Mouse (Mus musculus) thymus, adult 2 months (tissue): ENCODE results near the gene Tpd52l1. TPM values are rescaled to one million over a fixed set of nuclear protein-coding genes. Genes with fewer than 3 reads are reported as not detected.

Experiments used
- DNase-seq: peaks from one replicate; pipeline ENCODE4 v3.0.0; 2021
- H3K27ac ChIP-seq: fragments of 200-500 bp; 2 replicates; pipeline ENCODE4 v1.5.1; 2012; ENCODE audit warnings: low read length, control low read depth; ENCODE audit not compliant: control insufficient read depth, insufficient read depth
- H3K27me3 ChIP-seq: fragments of 200-500 bp; 2 replicates; pipeline ENCODE4 v1.6.1; 2012; ENCODE audit warnings: mild to moderate bottlenecking, low read length, moderate library complexity, mixed read lengths; ENCODE audit not compliant: control insufficient read depth, insufficient read depth
- H3K36me3 ChIP-seq: fragments of 200-500 bp; 2 replicates; pipeline ENCODE4 v1.6.1; 2012; ENCODE audit warnings: mild to moderate bottlenecking, low read length, moderate library complexity; ENCODE audit not compliant: control insufficient read depth, insufficient read depth
- H3K4me1 ChIP-seq: fragments of 200-500 bp; replicated peaks from 2 replicates; pipeline ENCODE4 v1.6.1; 2012; ENCODE audit warnings: low read length; ENCODE audit not compliant: control insufficient read depth, insufficient read depth
- H3K4me3 ChIP-seq: fragments of 200-500 bp; 2 replicates; pipeline ENCODE4 v1.5.1; 2012; ENCODE audit warnings: mild to moderate bottlenecking, low read length, control low read depth, moderate library complexity; ENCODE audit not compliant: control insufficient read depth, insufficient read depth
- CTCF ChIP-seq: fragments of 200-500 bp; IDR thresholded peaks from 2 replicates; pipeline ENCODE4 v1.5.1; 2012; ENCODE audit warnings: mild to moderate bottlenecking, control low read depth, low read length, moderate library complexity, borderline replicate concordance; ENCODE audit not compliant: control insufficient read depth, poor library complexity, insufficient read depth; ENCODE audit errors: extremely low read depth
- POLR2A ChIP-seq: fragments of 200-500 bp; IDR thresholded peaks from 2 replicates; pipeline ENCODE4 v1.6.1; 2012; ENCODE audit warnings: mild to moderate bottlenecking, low read length, control low read depth, moderate library complexity; ENCODE audit not compliant: control insufficient read depth, poor library complexity, insufficient read depth; ENCODE audit errors: extremely low read depth
- WGBS: fragments of 180-500 bp; shearing (Covaris S2); methylation state at CpG from one replicate; pipeline ENCODE4 v1.1.7; 2018; 5-methylcytosine and 5-hydroxymethylcytosine counted together
- polyA plus RNA-seq: library from polyadenylated mRNA; depleted of rRNA; stranded (reverse); fragments of >200 nt; gene quantifications from 2 replicates; pipeline ENCODE4 v1.2.3, GENCODE M21; 2012; rRNA removed

Tpd52l1 gene
- polyA plus RNA-seq = 1.1 TPM in 2 replicates

GRCm38 (mm10) chr10:31445291-31446124 is at the start of gene Tpd52l1:
Gene Tpd52l1, minus strand, starts transcription at chr10:31445958.
- DNase-seq = peak; percentile 41
- H3K27me3 ChIP-seq = no peaks in the 10 kb centered on the region
- WGBS = 2% methylated on average over 59 of the region's 59 CpGs
- no peaks in the 10 kb centered on the region for H3K36me3 ChIP-seq
- TF ChIP-seq CTCF (peak; percentile 70; the same call in 1 of the 2 replicates), POLR2A (no peak)
- 0 out of 2 replicates have a peak, but pooled peaks cover 3% of the 10 kb centered on the region for H3K4me1 ChIP-seq
- peak within 1 kb of the TSS; percentile 22 for H3K4me3 ChIP-seq
- no peak within 1 kb of the TSS for H3K27ac ChIP-seq

- TF ChIP-seq CTCF = no peak
- TF ChIP-seq POLR2A = no peak
- Histone ChIP-seq H3K27ac (no peak overlapping the region), H3K4me3 (no peak overlapping the region), H3K36me3 (no peaks in the 10 kb centered on the region), H3K4me1 (no peaks in the 10 kb centered on the region), H3K27me3 (no peaks in the 10 kb centered on the region)
- WGBS = 91% methylated on average over 1 of the region's 1 CpGs
- DNase-seq = no peak
These were observed 48.5 kb upstream of the Tpd52l1 start for GRCm38 (mm10) chr10:31494296-31494695.

GRCm38 (mm10) chr10:31467043-31467898 is 21.5 kb upstream of the Tpd52l1 start:
- no peaks in the 10 kb centered on the region for H3K27me3 ChIP-seq
- DNase-seq = no peak
- 78% methylated on average over 10 of the region's 10 CpGs for WGBS
- no peaks in the 10 kb centered on the region for H3K36me3 ChIP-seq
- TF ChIP-seq POLR2A (no peak), CTCF (no peak)
- no peak overlapping the region for H3K27ac ChIP-seq
- H3K4me1 ChIP-seq = no peaks in the 10 kb centered on the region
- H3K4me3 ChIP-seq = no peak overlapping the region

GRCm38 (mm10) chr10:31465840-31466541 is 20.2 kb upstream of the Tpd52l1 start:
- H3K4me1 ChIP-seq = no peaks in the 10 kb centered on the region
- H3K27ac ChIP-seq = no peak overlapping the region
- TF ChIP-seq CTCF = no peak
- no peak for TF ChIP-seq POLR2A
- no peak for DNase-seq
- 80% methylated on average over 6 of the region's 6 CpGs for WGBS
- H3K4me3 ChIP-seq = no peak overlapping the region
- no peaks in the 10 kb centered on the region for H3K27me3 ChIP-seq
- H3K36me3 ChIP-seq = no peaks in the 10 kb centered on the region

- DNase-seq = no peak
- Histone ChIP-seq H3K4me3 (no peak overlapping the region), H3K27me3 (no peaks in the 10 kb centered on the region), H3K4me1 (no peaks in the 10 kb centered on the region), H3K27ac (no peak overlapping the region), H3K36me3 (no peaks in the 10 kb centered on the region)
- WGBS = 14% methylated on average over 4 of the region's 4 CpGs
- no peak for TF ChIP-seq CTCF
- no peak for TF ChIP-seq POLR2A
These were observed 19.7 kb upstream of the Tpd52l1 start for GRCm38 (mm10) chr10:31465424-31465823.

GRCm38 (mm10) chr10:31463044-31463443 is 17.3 kb upstream of the Tpd52l1 start:
- WGBS = 91% methylated on average over 2 of the region's 2 CpGs
- no peaks in the 10 kb centered on the region for H3K4me1 ChIP-seq
- TF ChIP-seq CTCF = no peak
- TF ChIP-seq POLR2A = no peak
- H3K27ac ChIP-seq = no peak overlapping the region
- no peaks in the 10 kb centered on the region for H3K36me3 ChIP-seq
- no peaks in the 10 kb centered on the region for H3K27me3 ChIP-seq
- DNase-seq = no peak
- no peak overlapping the region for H3K4me3 ChIP-seq
